Mouse (Mus musculus): ENCODE data around the gene Pdhb.

The Pdhb gene

GRCm38 (mm10) chr14:8172507-8173410 is at the start of gene Pdhb:
Gene Pdhb, minus strand, starts transcription at chr14:8173025.
- peak; percentile 97 for DNase-seq (ENCODE audit: extremely low read depth, low read depth)

GRCm38 (mm10) chr14:8222561-8222960 is 49.7 kb upstream of the Pdhb start:
- DNase-seq (ENCODE audit: extremely low read depth, low read depth): no peak

- DNase-seq (ENCODE audit: extremely low read depth, low read depth): no peak
Observed at GRCm38 (mm10) chr14:8220912-8221311, 48.1 kb upstream of the Pdhb start.

- no peak for DNase-seq (ENCODE audit: extremely low read depth, low read depth)
Observed at GRCm38 (mm10) chr14:8220306-8220705, 47.5 kb upstream of the Pdhb start.

DNA sequence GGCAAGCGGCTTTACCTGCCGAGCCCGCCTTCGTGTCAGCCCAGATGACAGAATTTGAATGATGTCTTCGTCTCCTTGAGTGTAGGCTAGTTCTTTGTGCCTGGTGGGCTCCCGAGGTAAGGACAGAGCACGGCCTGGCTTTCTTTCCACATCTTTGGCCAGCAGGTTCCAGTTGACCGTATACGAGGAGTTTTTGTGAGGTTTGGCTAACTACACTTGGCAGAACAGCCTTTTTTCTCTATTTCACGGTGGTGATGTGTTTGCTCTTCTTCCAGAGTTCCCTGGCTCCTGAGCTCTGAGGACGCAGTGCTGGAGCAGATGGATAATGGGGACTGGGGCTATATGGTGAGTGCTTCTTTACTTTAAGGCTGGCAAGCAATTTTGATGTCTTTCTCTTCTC is 47.1 kb upstream of the Pdhb start:
- no peak for DNase-seq (ENCODE audit: extremely low read depth, low read depth)

DNA sequence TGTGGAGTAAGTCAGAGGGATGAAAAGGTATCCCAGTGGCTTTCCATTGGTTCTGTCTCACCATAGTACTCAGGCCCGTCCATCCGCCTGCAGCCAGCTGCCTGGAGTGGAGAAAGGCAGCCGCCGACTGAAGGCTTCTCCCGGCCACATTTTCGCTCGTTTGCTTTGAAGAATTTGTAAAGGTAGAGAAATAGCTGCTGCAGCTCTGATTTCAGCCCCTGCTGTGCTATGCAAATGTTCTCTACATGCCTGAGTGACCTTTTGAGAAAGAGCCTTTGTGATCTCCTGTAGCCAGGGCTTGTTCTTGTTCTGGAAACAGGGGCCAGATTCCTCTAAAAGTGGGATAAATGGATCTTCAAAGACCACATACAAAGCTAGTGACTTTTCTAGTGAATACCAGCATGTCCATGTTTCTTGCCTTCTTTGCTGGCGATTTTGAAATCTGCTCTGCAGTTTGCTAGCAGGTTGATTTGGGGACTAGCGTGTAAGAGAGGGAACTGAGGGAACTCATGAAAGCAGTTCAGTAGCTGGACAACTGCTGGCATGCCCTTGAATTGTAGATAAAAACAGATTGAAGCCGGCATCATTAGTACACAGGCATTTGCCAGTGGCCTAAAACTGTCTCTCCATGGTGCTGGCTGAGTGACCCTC is 46.0 kb upstream of the Pdhb start:
- no peak for DNase-seq (ENCODE audit: extremely low read depth, low read depth)

GRCm38 (mm10) chr14:8218238-8218637 is 45.4 kb upstream of the Pdhb start:
- no peak for DNase-seq (ENCODE audit: extremely low read depth, low read depth)

DNA sequence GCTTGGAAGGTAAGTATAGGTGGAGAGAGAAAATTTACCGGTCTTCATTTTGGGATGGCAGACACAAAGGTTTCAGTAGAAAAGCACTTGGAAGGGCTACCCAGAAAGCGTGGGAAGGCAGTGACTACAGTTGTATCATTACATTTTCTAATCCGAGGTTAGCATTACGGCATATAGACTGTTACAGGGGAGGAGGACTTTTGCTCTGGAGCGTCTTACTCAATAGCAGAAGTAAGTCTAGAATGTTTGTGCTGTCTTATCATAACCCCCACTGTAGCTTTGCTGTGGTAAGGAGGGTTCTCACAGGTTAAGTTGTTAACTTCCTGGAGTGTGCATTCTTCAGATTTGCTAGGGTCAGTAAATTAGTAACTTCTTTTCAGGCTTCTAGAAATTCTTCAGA is 43.3 kb upstream of the Pdhb start:
- DNase-seq (ENCODE audit: extremely low read depth, low read depth): peak; percentile 77

- DNase-seq (ENCODE audit: extremely low read depth, low read depth): no peak
Observed at GRCm38 (mm10) chr14:8215208-8215778, 42.5 kb upstream of the Pdhb start.

GRCm38 (mm10) chr14:8214299-8215207 is 41.7 kb upstream of the Pdhb start:
- no peak for DNase-seq (ENCODE audit: extremely low read depth, low read depth)

GRCm38 (mm10) chr14:8213803-8214224 is 41.0 kb upstream of the Pdhb start, which contains the start of gene Kctd6:
Gene Kctd6, plus strand, starts transcription at chr14:8214140.
- peak; percentile 69 for DNase-seq (ENCODE audit: extremely low read depth, low read depth)

GRCm38 (mm10) chr14:8212996-8213395 is 40.2 kb upstream of the Pdhb start:
- DNase-seq (ENCODE audit: extremely low read depth, low read depth): no peak

GRCm38 (mm10) chr14:8209896-8210295 is 37.1 kb upstream of the Pdhb start:
- no peak for DNase-seq (ENCODE audit: extremely low read depth, low read depth)

DNA sequence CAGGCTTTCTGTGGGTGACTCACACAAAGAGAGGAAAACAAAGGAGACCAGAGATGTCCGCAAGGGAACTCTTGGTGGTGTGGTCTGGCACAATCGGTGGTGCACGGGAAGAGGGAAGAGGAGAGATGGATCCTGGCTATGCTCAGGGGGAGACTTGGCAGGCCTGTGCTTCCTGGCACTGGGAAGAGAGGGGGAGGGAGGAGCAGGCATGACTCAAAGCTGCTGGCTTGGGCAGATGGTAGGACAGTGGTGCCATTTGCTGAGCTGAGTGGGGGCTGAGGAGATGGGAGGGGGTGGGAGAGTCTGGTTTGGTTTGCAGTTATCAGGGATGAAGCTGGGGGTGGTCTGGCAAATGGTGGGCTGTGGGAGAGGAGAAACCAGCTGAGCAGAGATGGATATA is 36.1 kb upstream of the Pdhb start:
- no peak for DNase-seq (ENCODE audit: extremely low read depth, low read depth)

GRCm38 (mm10) chr14:8207543-8207942 is 34.7 kb upstream of the Pdhb start:
- DNase-seq (ENCODE audit: extremely low read depth, low read depth): no peak

- no peak for DNase-seq (ENCODE audit: extremely low read depth, low read depth)
Observed at GRCm38 (mm10) chr14:8207105-8207504, 34.3 kb upstream of the Pdhb start.

GRCm38 (mm10) chr14:8206179-8206910 is 33.5 kb upstream of the Pdhb start:
- no peak for DNase-seq (ENCODE audit: extremely low read depth, low read depth)

DNA sequence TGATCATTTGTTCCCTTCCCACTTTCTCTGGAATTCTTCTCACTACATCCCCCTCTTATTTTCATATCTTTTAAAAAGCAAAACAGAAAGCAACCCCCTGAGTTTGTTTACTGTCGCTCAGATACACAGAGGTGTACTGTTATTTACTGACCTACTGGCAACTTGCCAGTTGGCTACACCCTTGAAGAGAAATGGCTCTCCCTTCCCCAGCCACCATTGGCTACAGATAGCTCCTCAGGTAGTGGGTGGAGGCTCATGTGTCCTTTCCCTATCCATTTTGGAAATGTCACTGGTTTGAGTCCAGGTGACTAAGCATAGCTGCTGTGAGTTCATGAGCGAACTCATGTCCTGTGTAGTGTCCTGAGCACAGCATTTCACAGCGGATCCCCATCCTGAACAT is 28.9 kb upstream of the Pdhb start:
- DNase-seq (ENCODE audit: extremely low read depth, low read depth): no peak

DNA sequence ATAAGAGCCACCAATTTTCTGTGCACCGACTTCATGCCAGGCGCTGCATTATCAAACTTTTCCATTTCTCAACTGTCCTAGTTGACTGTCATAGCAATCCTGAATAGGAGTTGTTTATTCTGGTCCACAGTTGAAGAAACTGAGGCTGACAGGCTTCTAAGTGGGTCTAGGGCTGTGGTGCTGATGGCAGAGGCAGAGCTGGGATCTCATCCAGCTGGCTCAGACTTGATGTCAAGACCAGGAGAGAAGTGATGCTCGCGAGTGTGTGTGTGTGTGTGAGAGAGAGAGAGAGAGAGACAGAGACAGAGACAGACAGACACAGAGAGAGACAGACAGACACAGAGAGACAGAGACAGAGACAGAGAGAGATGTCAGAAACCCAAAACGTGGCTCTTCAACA is 27.9 kb upstream of the Pdhb start:
- DNase-seq (ENCODE audit: extremely low read depth, low read depth): no peak

- no peak for DNase-seq (ENCODE audit: extremely low read depth, low read depth)
Observed at GRCm38 (mm10) chr14:8192727-8193126, 19.9 kb upstream of the Pdhb start.

Data from MEL-GATA-1-ER (cell line).